Mouse (Mus musculus) lung, embryonic 16.5 days (tissue): ENCODE results near the gene Duox1. TPM values are rescaled to one million over a fixed set of nuclear protein-coding genes. Genes with fewer than 3 reads are reported as not detected.

Source experiments
- ATAC-seq: fragments of 200-750 bp; cut with Nextera tagmentation; 2 replicates; pipeline ENCODE4 v1.8.0; 2017; ENCODE audit warnings: low read depth, mild to moderate bottlenecking, moderate library complexity
- H3K27ac ChIP-seq: fragments of 300-500 bp; sonication (generic); 2 replicates; pipeline ENCODE4 v1.5.1; 2014; ENCODE audit warnings: mild to moderate bottlenecking, control low read depth, low read length
- H3K27me3 ChIP-seq: fragments of 300-500 bp; sonication (generic); 2 replicates; pipeline ENCODE4 v1.6.1; 2014; ENCODE audit warnings: low read depth, low read length, mixed read lengths; ENCODE audit not compliant: control insufficient read depth, insufficient read depth
- H3K36me3 ChIP-seq: fragments of 300-500 bp; sonication (generic); 2 replicates; pipeline ENCODE4 v1.6.1; 2014; ENCODE audit warnings: low read length; ENCODE audit not compliant: control insufficient read depth, insufficient read depth
- H3K4me1 ChIP-seq: fragments of 300-500 bp; sonication (generic); replicated peaks from 2 replicates; pipeline ENCODE4 v1.6.1; 2014; ENCODE audit warnings: low read length, mixed read lengths; ENCODE audit not compliant: control insufficient read depth, insufficient read depth
- H3K4me2 ChIP-seq: fragments of 300-500 bp; sonication (generic); 2 replicates; pipeline ENCODE4 v1.6.1; 2014; ENCODE audit warnings: low read depth, low read length, control low read depth
- H3K4me3 ChIP-seq: fragments of 300-500 bp; sonication (generic); 2 replicates; pipeline ENCODE4 v1.5.1; 2014; ENCODE audit warnings: mild to moderate bottlenecking, low read length, control low read depth
- H3K9ac ChIP-seq: fragments of 300-500 bp; sonication (generic); 2 replicates; pipeline ENCODE4 v1.6.1; 2014; ENCODE audit warnings: low read length, control low read depth
- H3K9me3 ChIP-seq: fragments of 300-500 bp; sonication (generic); 2 replicates; pipeline ENCODE4 v1.6.1; 2016; ENCODE audit warnings: low read length; ENCODE audit not compliant: control insufficient read depth
- WGBS: fragments of 180-500 bp; shearing (Covaris S2); extraction: QIAGEN DNeasy Blood & Tissue Kit; methylation state at CpG from one replicate; pipeline ENCODE4 v1.1.7; 2014; 5-methylcytosine and 5-hydroxymethylcytosine counted together
- polyA plus RNA-seq: library from polyadenylated mRNA; unstranded; fragments of >200 nt; fragmentation: Nextera tagmentation; extraction: Ambion mirVana; gene quantifications from 2 replicates; pipeline ENCODE4 v1.2.1, GENCODE M21; 2015

Gene Duox1
- polyA plus RNA-seq, 1 experiment from 2014 or later, result 0.03 TPM

DNA sequence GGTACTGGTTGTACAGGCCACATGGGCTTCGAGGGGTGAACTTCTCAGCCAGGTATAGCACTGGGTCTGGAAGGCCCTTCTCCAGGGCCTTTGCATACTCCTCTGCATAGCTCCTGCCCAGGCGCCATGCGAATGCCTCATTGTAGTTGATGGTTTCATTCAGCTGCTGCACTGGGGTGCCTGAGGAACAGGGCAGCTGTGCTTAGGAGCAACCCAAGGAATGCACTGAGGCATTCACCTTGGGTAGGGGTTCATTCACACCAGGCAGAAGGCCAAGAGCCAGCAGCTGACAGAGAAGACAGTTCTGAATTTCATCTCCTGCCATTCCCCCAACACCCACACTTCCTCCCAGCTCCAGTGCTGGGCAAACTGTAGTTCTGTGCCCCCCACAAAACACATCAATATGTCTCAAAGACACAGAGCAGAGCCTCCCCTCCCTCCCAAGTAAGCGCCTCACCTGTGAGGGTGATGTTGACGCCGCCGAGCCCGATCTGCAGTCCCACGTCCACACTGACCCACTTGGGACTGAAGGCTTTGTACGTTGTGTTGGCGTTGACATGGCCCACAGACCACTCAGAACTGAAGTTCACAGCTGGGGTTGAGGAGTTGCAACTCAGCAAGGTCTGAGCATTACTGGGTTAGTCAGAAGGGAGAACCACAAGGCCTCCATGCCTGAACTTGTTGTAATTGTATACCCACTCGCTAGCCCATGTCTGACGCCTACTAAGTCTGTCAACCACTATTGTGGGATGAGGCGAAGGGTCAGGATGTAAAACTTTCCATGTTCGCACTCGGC is 10.2 kb upstream of the Duox1 start:
- no peak overlapping the region for H3K27ac ChIP-seq
- no peak overlapping the region for H3K9ac ChIP-seq
- 77% methylated on average over 16 of the region's 16 CpGs for WGBS
- no peak overlapping the region for H3K4me3 ChIP-seq
- no peak overlapping the region for H3K4me2 ChIP-seq
- no peak for ATAC-seq
- no peaks in the 10 kb centered on the region for H3K9me3 ChIP-seq
- H3K36me3 ChIP-seq, result no peaks in the 10 kb centered on the region
- H3K4me1 ChIP-seq, result peaks cover 8% of the 10 kb centered on the region
- H3K27me3 ChIP-seq, result peaks cover 34% of the 10 kb centered on the region

DNA sequence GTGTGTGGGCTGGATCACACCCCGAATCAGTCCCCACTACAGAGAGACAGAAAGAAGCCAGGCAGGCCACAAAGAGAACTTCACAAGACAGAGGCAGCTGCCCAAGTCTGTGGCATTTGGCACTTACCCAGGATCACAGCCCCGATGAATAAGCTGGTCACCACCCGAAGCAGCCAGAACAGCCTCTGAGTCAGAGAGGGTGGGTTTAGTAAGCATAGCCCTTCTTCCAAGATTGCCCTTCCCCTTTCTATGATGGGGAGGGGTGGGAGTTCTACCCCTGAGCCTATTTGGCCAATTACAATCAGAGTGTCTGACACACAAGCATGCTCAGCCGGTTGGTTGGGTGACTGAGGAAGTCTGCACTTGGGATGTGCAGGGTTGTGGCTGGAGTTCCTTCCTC is 9.3 kb upstream of the Duox1 start:
- Histone ChIP-seq H3K27ac (no peak overlapping the region), H3K27me3 (peaks cover 26% of the 10 kb centered on the region)
- ATAC-seq, result no peak

DNA sequence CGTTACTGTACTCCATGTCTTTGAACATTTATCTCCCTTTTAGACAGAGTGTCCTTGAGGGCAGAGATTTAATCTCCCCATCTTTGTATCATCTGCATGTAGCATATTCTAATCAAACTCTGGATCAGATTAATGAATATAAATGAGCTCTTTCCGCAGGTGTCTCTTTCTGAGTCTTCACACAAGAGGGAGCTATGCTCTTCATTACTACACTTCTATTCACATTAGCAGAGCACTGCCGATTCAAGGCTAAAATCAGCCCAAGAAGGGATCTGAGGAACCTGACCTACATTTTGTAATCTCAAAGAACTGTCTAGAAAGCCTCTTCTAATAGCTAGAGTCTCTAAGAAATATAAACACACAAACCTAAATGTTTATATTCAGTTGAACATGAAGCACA is 5.8 kb upstream of the Duox1 start:
- Histone ChIP-seq H3K27ac (no peak overlapping the region), H3K4me3 (no peak overlapping the region), H3K9me3 (no peaks in the 10 kb centered on the region), H3K4me1 (no peaks in the 10 kb centered on the region; the same call in 1 of the 2 replicates), H3K36me3 (no peaks in the 10 kb centered on the region), H3K4me2 (no peak overlapping the region), H3K9ac (no peak overlapping the region), H3K27me3 (peaks cover 34% of the 10 kb centered on the region)
- ATAC-seq, result no peak
- WGBS, result 40% methylated on average over 3 of the region's 3 CpGs

More for the DNA sequence above, 9.3 kb upstream of the Duox1 start:
- no peaks in the 10 kb centered on the region for H3K36me3 ChIP-seq
- H3K4me1 ChIP-seq, result peaks cover 5% of the 10 kb centered on the region
- 34% methylated on average over 4 of the region's 4 CpGs for WGBS
- H3K4me3 ChIP-seq, result no peak overlapping the region
- H3K9ac ChIP-seq, result no peak overlapping the region
- no peak overlapping the region for H3K4me2 ChIP-seq
- no peaks in the 10 kb centered on the region for H3K9me3 ChIP-seq

- H3K36me3 ChIP-seq, result no peaks in the 10 kb centered on the region
- ATAC-seq, result no peak
- H3K27me3 ChIP-seq, result peaks cover 38% of the 10 kb centered on the region
- H3K27ac ChIP-seq, result no peak overlapping the region
- no peak overlapping the region for H3K4me2 ChIP-seq
- 57% methylated on average over 2 of the region's 2 CpGs for WGBS
- no peak overlapping the region for H3K4me3 ChIP-seq
- H3K4me1 ChIP-seq, result no peaks in the 10 kb centered on the region; the same call in 1 of the 2 replicates
- H3K9me3 ChIP-seq, result no peaks in the 10 kb centered on the region
- H3K9ac ChIP-seq, result no peak overlapping the region
Measured at GRCm38 (mm10) chr2:122311561-122311960, 3.9 kb upstream of the Duox1 start.

DNA sequence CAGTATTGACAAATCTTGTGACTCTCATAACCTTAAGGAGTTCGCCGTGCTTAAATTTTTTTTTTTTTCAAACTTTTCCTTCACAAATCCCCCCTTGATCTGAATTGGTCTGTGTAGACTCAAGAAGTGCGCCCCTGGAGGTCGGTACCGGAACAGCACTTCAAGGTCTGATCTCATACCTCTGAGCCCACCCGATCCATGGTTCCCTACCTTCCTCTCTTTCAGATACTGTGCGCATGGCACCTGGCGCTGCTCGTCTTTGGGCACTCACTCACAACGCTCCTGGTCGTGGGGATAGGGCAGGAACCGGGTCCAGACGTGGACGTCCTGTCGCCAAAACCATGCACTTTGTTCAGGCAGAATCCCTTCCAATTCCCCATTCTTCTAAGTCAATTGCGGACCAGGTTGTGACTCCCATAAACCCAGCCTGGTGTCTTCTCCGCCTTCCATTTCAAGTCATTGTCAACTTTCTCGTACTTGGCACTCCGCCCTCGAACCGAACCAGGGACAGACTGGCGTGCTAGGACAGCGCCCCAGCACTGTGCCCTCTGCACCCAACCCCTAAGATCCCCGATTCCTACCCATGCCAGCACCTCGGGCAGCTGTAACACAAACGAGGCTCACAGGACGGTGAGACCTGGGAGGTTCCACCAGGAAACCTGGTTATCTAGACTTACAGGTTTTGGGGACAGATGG is 2.6 kb upstream of the Duox1 start:
- H3K9me3 ChIP-seq, result no peaks in the 10 kb centered on the region
- H3K27ac ChIP-seq, result no peak overlapping the region
- peak overlapping the region; percentile 44 for H3K4me2 ChIP-seq
- WGBS, result 3% methylated on average over 27 of the region's 27 CpGs
- ATAC-seq, result peak; percentile 41; the same call in 1 of the 2 replicates
- no peak overlapping the region for H3K9ac ChIP-seq
- peak overlapping the region; percentile 34 for H3K4me3 ChIP-seq
- H3K36me3 ChIP-seq, result no peaks in the 10 kb centered on the region
- H3K27me3 ChIP-seq, result peaks cover 38% of the 10 kb centered on the region
- H3K4me1 ChIP-seq, result no peaks in the 10 kb centered on the region; the same call in 1 of the 2 replicates

DNA sequence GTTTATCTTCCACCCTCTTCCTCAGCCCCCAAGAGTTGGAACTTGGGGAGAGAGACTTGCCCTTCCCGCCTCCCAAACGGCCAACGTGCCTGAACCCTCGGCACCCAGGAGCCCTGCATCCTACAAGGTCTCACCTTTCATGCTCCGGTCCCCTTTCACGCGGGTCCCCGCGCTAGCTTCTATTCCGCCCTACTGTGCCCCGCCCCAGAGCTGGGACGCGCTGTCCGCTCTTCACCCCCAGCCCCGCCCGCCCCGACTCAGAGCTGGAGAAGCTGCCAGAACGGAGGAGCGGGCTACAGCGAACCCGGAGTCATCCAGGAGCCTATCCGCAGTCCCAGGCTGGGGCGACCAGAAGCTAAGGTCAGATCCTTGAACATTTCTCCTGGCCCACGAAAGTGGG is 1.9 kb upstream of the Duox1 start, which contains the start of gene Duoxa1:
TSS of gene Duoxa1 (minus strand) at position 195 of the 400 bp plus-strand sequence.
- H3K4me3 ChIP-seq, result peak within 1 kb of the TSS; percentile 34
- H3K36me3 ChIP-seq, result no peaks in the 10 kb centered on the region
- peaks cover 37% of the 10 kb centered on the region for H3K27me3 ChIP-seq
- H3K4me2 ChIP-seq, result peak within 1 kb of the TSS; percentile 44
- no peak within 1 kb of the TSS for H3K9ac ChIP-seq
- 1% methylated on average over 24 of the region's 24 CpGs for WGBS
- no peak within 1 kb of the TSS for H3K27ac ChIP-seq
- H3K4me1 ChIP-seq, result no peaks in the 10 kb centered on the region; the same call in 1 of the 2 replicates
- H3K9me3 ChIP-seq, result no peaks in the 10 kb centered on the region
- peak; percentile 59 for ATAC-seq

- Histone ChIP-seq H3K27me3 (peaks cover 26% of the 10 kb centered on the region), H3K9me3 (no peaks in the 10 kb centered on the region), H3K27ac (no peak overlapping the region), H3K4me1 (no peaks in the 10 kb centered on the region; the same call in 1 of the 2 replicates), H3K36me3 (no peaks in the 10 kb centered on the region), H3K4me2 (no peak overlapping the region), H3K9ac (no peak overlapping the region), H3K4me3 (no peak overlapping the region)
- no peak for ATAC-seq
- WGBS, result 51% methylated on average over 4 of the region's 4 CpGs
Measured at GRCm38 (mm10) chr2:122317384-122317783, 1.9 kb downstream of the Duox1 start.

- no peaks in the 10 kb centered on the region for H3K36me3 ChIP-seq
- no peak overlapping the region for H3K27ac ChIP-seq
- WGBS, result 47% methylated on average over 3 of the region's 3 CpGs
- no peak for ATAC-seq
- no peak overlapping the region for H3K9ac ChIP-seq
- H3K9me3 ChIP-seq, result no peaks in the 10 kb centered on the region
- no peak overlapping the region for H3K4me3 ChIP-seq
- H3K4me1 ChIP-seq, result no peaks in the 10 kb centered on the region
- no peak overlapping the region for H3K4me2 ChIP-seq
- H3K27me3 ChIP-seq, result no peaks in the 10 kb centered on the region
Measured at GRCm38 (mm10) chr2:122323960-122324359, 8.5 kb downstream of the Duox1 start.

- Histone ChIP-seq H3K4me2 (no peak overlapping the region), H3K9me3 (no peaks in the 10 kb centered on the region), H3K9ac (no peak overlapping the region), H3K27ac (no peak overlapping the region), H3K4me1 (no peaks in the 10 kb centered on the region), H3K27me3 (no peaks in the 10 kb centered on the region), H3K4me3 (no peak overlapping the region), H3K36me3 (no peaks in the 10 kb centered on the region)
- WGBS, result 65% methylated on average over 3 of the region's 3 CpGs
- no peak for ATAC-seq
Measured at GRCm38 (mm10) chr2:122324586-122324985, 9.1 kb downstream of the Duox1 start.
